Mouse (Mus musculus): ENCODE data around the gene Rpn1.
A peak's percentile ranks its signal among the peaks of the same experiment; 100 is the strongest.
"Not testable (repeated sequence)": the region's sequence is repeated elsewhere in the genome, so short reads cannot be mapped to it uniquely, and the experiment has no call there.

Rpn1 gene

DNA sequence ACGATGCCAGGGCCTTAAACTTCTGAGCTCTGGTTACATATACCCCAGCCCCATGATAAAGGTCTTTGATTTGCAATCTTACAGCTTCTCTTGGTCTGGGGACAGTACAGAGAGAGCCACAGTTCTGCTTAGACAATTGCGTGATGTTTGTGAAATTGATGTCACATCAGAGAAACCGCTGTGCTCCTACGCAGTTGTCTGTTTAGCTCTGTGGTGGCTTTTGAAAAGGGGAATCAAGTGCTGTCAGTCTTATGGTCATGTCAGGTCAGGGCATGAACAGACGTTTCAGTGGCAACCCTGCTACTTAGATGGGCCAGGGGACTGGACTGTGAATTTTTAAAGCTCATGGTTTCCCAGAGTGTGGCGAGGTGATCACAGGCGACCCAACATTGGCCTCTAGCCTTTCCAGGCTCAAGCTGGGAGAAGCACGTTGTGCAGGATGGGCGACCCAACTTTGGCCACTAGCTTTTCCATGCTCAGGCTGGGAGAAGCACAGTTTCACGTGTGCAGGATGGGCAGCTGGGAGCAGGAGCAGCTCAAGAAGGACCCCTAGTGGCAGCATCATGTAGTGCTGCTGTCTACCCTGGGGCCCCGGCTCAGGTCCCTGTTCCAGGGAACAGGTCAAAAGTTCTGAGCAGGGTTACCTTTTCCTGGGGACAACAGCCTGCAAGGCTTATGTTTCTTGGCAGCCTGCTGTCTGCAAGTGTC, 39.0 kb downstream of the Rpn1 start:
- no peak for DNase-seq

DNA sequence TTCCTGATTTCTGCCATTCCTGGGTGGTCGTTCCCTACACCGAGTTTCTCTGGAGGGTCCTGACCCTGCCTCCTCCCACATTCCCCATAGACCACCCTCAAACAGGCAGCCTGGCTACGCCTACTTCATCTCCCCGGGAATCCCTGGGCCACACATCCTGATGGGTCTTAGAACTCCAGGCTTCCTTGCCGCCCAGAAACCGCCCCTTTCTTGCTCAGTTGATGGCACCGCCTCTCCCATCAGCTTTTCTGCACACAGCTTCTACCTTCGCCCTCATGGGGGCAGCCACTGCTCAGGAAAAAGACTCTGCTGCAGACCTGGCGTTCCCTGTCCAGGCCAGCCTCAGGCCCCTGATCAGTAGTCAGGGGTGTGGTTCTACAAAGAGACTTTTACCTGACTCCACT, 39.6 kb downstream of the Rpn1 start:
- peak; percentile 54 for DNase-seq

DNA sequence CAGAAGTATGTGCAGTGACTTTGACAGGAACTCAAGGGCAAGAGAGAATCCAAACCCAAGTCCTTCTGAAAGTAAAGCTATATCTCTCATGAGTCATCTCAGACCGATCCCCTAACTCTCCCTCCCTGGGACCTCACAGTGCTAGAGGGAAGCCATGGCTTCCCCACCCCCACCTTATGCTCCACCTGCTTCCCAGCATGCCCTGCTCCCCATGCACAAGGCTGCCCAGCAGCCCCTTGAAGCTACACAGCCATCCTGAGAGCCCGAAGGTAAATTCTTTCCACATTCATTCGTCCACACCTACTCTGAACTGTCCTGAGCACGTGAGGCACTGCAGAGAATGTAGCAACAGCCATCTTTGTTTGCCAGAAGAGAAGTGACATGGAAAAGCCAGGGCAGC, 40.3 kb downstream of the Rpn1 start:
- DNase-seq = no peak

DNA sequence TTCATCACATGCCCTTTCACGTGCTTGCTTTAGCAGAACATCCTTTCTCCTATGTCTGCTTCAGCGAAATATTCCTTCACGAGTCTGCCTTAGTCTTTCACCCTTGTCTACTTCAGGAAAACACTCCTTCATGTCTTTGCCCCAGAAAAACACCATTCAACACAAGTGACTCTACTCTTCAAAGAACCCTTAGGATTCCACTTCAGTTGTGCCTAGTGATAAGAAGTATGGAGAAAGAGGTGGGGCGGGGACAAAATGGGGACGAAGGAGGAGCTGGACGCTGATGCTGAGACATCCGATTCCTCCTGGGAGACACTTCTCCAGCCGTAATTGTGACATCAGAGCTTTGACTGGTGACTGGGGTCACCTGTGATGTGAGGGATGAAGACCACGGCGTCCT, 41.5 kb downstream of the Rpn1 start:
- DNase-seq = not testable (repeated sequence)

DNA sequence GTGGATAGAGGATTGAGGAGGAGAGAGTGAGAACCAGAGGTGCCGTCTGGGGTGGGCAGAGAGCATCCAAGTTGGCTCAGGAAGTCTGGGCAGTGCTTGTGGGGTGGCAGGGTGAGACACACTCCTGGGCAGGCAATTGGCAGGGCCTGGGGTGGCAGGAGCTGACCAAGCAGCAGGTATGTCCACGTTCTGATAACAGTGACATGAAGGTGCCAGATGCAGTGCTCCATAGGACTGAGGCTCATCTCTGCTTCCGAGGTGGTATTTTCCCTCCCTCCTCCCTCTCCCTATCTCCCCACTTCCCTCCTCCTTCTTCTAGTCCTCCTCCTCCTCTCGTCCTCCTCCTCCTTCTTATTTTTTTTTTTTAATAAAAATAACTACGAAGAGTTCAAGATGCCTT, 47.2 kb downstream of the Rpn1 start:
- DNase-seq = no peak

DNA sequence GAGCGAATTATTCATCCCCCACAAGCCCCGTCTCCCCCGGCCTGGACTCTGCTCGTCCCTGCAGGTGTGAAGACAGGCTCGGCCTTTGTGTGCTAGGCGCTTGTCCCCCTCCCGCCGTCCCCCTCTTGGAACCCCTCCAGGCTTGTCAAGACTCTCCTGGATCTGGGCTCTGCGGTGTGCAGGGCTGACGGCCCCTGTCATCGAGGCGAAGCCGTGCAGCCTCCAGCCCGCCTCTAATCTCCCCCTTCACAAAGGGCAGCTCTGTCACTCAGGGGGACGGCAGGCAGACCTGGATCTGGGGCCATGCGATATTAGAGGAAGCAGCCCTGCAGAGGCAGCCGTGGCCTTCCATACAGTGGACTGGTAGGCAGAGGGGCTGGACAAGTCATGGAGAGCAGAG, 47.8 kb downstream of the Rpn1 start:
- no peak for DNase-seq

DNA sequence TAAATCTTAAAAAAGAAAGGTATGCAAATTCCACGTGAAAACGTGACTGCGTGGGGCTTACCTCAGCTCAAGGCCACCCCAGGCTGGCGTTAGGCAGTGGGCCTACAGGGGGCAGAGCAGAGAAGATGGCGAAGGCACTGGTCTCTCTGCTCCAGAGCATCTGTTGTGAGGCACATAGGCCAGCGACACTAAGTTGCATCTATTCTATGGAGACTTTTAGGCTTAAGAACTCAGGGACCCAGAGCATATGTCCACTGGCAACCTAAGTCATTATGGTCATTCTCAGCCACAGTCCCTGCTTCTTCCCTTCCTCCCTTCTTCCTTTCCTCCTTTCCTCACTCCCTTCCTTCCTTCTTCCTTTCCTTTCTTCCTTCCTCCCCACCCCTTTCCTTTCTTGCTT, 48.8 kb downstream of the Rpn1 start:
- DNase-seq = no peak

DNA sequence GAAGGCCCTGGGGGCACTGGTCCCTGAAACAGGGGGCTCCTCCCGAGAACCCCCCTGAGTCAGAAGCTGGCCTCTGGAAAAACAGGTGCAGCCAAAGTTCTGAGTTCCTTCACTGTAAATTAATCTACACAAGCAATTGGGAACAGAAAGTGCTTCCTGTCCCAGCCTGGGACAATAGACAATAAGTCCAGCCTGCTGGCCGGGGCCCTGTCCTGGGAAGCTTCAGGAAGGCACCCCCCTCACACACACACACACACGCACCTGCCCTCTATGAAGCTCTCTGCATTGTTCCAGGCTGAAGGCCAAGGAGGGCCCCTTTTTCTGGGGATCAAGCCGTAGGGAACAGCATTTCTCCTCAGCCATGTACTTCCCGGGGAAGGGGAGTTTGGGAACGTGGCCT, 49.6 kb downstream of the Rpn1 start:
- DNase-seq = no peak

DNA sequence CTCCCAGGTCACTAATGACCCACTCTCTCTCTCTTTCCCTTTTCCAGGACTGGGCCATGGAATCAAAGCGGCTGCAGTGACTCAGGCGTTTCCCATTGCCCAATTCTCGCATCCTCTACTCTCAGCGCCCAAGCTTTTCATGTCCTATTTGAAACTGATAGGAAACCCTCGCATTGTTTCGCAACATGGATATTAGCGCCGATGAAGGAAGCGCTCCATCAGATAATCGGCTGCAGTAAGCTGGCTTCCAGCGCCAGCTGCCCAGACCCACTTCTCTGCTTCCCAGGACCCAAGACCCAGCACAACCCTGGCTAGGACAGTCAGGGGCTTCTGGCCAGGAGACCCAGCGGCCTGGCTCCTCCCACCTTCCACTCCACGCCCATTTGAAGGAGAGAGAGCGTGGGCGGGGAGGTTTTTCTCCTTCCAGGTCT, 51.9 kb downstream of the Rpn1 start:
- DNase-seq = no peak

DNA sequence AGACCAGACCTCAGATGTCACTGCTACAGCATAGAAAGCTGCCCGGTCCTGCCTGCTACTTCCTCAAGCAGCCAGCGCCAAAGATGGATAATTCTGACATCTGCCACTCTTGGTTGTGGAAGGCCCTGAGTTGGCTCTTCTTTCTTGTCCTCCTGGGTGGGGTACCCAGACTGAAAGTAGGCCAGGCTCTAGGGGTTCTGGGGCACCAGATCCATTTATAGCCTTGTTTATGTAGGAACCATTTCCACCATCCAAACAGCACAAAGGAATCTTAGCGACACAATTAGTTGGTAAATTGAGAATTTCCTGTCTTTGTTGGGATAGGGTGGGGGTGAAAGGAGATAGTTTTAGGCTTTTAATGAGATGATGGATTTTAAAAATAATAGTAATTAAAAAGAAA, 54.2 kb downstream of the Rpn1 start:
- DNase-seq = no peak

DNA sequence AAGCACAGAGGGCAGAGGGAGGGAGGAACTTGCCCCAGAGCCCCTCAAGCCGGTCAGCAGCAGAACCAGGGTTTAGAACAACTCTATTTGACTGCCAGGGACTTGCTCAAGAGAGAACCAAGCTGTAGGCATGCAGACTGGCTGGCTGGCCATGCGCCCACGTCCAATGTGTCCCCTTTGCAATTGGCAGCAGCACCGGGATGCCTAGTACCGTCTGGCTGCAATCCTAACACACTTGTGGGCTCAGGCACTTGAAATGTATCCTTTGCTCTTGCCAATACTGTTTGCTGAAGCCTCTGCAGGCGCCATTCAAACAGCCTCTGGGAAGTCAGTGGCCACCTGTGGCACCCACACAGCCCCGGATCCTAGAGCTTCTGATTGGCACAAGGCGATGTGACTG, 56.0 kb downstream of the Rpn1 start:
- DNase-seq = no peak

DNA sequence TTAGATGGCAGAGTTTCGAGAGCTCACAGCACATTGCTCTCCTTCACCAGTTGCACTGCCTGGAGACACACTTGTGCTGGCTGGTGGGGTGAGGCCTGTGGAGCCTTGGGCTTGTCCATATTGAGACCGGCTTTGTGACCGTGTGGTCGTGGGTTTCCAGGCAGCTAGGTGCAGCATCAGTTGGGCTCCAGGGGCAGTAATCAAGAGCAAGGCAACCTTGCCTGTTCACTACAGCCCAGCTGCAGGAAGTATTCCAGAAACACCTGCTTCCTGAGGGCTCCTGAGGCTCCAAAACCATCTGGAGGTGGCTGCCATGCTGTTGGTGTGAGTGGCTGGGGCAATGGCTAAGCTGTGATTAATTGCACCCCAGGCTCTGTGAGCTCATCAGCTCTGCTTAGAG, 61.5 kb downstream of the Rpn1 start:
- DNase-seq = no peak

DNA sequence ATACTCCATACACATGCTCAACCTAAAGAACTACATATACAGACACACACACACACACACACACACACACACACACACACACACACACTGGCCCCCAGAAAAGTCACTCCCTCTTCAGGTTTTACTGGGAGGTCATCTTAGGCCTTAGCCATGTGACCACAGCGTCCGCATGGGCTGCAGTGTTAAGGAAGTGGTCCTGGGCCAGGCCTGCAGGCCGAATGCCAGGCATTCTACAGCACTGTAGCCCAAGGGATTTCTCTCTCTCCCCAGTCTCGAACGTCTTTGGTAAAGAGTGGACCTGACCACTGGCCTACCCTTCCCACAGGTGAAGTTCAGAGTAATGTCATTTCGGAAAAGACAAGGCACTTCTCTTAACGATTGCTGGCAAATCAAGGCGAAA, 62.3 kb downstream of the Rpn1 start:
- no peak for DNase-seq

DNA sequence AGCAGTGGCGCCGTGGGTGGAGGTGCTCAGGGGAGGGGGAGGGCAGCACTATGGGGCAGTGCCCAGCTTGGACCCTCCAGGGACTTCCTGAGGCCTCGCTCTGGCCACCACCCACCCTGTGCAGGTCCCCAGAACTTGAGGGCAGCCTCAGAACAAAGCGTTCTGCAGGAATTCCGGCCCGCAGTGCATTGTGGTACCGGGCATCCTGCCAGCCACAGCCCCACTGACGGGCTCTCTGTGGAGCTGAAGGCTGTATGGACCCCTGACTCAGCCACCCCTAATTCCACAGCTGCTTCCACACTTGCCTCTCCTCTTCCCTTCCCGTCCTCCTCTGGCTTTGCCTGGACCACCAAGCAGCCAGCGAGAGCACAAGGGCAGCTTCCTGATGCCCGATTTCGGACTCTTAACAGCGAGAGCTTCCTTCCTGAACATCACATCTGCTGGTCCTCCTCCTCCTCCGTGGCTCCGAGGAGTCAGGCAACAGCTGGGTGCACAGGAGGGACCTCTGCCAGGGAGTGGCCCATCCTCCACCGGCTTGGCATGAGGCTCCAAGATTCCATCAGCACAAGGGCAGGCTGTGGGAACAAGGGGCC, 63.2 kb downstream of the Rpn1 start:
- peak; percentile 55 for DNase-seq

DNA sequence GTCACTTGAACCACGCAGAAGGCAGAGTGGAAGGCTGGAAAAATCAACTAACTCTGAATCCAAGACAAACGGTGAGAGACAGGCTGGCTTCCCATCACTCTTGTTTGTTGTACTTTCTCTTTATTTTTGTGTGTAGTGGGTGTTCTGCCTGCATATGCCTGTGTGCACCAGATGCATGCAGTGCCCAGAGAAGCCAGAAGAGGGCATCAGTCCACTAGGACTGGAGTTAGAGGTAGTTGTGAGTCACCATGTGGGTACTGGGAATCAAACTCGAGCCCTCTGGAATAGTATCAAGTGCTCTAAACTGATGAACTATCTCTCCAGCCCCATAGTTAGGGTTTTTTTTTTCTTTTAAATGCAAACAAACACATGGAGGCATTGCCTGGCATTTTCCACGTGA, 67.1 kb downstream of the Rpn1 start:
- DNase-seq = no peak

DNA sequence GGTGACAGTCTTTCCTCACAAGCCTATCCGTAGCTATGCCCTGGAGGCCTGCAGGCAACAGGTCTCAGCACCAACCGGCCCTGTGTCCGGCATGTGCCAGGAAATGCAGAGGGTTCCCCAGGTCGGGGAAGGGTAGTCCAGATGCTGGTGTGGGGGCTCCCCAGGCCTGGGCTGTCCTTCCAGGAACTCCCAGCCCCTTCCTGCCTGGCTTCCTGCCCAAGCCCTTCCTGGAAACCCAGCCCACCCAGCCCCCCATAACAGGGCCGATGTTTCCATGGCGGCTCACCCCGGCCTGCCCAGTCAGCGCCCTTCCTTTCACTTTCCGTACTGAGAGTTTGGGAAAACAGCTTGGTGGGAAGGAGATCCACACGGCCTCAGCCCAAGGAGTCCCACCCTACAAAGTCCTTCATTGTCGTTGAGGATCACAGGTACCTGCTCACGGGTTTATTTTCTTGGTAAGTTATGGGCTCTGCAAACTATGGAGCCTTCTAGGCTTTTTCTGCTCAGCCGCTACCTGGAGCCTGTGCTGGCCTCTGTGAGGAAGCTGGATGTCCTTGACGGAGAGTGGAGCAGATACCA, 67.9 kb downstream of the Rpn1 start:
- peak; percentile 33 for DNase-seq

DNA sequence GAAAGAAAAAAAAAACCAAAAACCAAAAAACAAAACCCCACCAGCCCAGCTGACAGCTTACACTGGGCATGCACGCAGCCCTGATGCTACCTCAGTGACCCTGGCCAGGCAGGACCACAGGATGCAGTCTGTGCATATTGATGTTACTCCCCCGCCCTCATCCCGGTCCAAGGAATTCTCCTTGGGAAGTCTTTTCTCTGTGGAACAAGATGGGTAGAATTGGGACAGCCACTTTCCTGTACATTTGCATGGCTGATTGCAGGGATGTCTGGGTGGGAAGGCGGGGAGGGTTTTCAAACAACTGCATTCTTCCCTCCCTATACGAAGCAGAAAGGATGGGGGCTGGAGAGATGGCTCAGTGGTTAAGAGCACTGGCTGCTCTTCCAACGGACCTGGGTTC, 68.7 kb downstream of the Rpn1 start:
- DNase-seq = no peak
